Mouse (Mus musculus): ENCODE measurements around the gene Atad3a. TPM values are rescaled to one million over a fixed set of nuclear protein-coding genes. Genes with fewer than 3 reads are reported as not detected.

Atad3a gene
- total and polyA plus RNA-seq, 3 experiments = 133 to 216 (median 154) TPM

DNA sequence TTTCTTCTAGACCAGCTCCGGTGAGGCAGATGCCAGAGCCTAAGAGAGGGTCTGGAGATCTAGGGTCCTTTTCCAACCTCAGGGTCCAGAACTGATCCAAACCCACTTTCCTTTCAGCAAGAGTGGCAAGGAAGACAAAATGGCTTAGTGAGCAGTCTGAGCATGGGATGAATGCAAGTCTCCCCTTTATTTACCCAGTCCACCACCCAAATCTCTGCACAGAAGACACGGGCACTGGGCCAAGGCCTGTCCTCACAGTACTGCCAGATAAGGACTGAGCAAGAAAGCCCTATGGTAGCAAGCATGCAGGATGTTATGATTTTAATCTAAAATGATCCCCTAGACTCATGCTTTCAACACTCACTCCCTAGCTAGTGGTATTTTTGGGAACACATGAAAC lies 16.9 kb upstream of the Atad3a start:
- TF ChIP-seq ETS1 (conservative IDR thresholded peaks at IDR 0.05; ENCODE audit: low read depth, low read length) (no peak), ZC3H11A (IDR thresholded peaks at IDR 0.05; ENCODE audit: low read depth, low read length) (no peak), ZNF384 (IDR thresholded peaks at IDR 0.05; ENCODE audit: low read depth, low read length) (no peak), UBTF (IDR thresholded peaks at IDR 0.05; ENCODE audit: low read depth, low read length) (no peak), USF1 (IDR thresholded peaks at IDR 0.05; ENCODE audit: low read depth, low read length) (no peak), E2F4 (IDR thresholded peaks at IDR 0.05; ENCODE audit: insufficient replicate concordance, low read depth, low read length) (no peak), MYC (IDR thresholded peaks at IDR 0.05; ENCODE audit: low read depth, low read length) (no peak), NRF1 (IDR thresholded peaks at IDR 0.05; ENCODE audit: low read depth, low read length) (no peak), JUND (conservative IDR thresholded peaks at IDR 0.05; ENCODE audit: low read depth, low read length) (no peak), POLR2AphosphoS2 (IDR thresholded peaks at IDR 0.05; ENCODE audit: low read depth, low read length) (no peak), TCF12 (IDR thresholded peaks at IDR 0.05; ENCODE audit: low read depth, low read length) (no peak), POLR2A (IDR thresholded peaks at IDR 0.05; ENCODE audit: low read depth, low read length) (no peak), CHD2 (IDR thresholded peaks at IDR 0.05; ENCODE audit: low read length) (no peak), GABPA (IDR thresholded peaks at IDR 0.05; ENCODE audit: insufficient replicate concordance, low read depth, low read length) (no peak), SIN3A (IDR thresholded peaks at IDR 0.05; ENCODE audit: low read length) (no peak), ZMIZ1 (IDR thresholded peaks at IDR 0.05; ENCODE audit: low read depth, low read length) (no peak), CHD1 (IDR thresholded peaks at IDR 0.05; ENCODE audit: low read depth, low read length) (no peak), KAT2A (IDR thresholded peaks at IDR 0.05; ENCODE audit: insufficient replicate concordance, low read length) (no peak), NELFE (IDR thresholded peaks at IDR 0.05; ENCODE audit: low read depth, low read length) (no peak), BHLHE40 (IDR thresholded peaks at IDR 0.05; ENCODE audit: low read depth, low read length) (no peak)
- dilution Hi-C loops (cut with MboI; ENCODE audit: extremely low pct_ligation_motif_present, extremely low pct_unique_long_range_greater_than_20kb, low sequenced_read_pairs) (no loop called here), in situ Hi-C loops (cut with MboI; ENCODE audit: low pct_ligation_motif_present, low pct_unique_long_range_greater_than_20kb, low sequenced_read_pairs) (no loop called here)
- Histone ChIP-seq H3K36me3 (replicated peaks in 1 of 2; ENCODE audit: control insufficient read depth in 1 of 2, insufficient read depth in 1 of 2, low read length in 1 of 2) (no peaks in the 10 kb centered on the region), H3K9ac (ENCODE audit: insufficient read depth, low read depth) (no peak overlapping the region), H3K9me3 (replicated peaks; ENCODE audit: low read length) (no peaks in the 10 kb centered on the region), H3K79me2 (replicated peaks; ENCODE audit: control insufficient read depth, extremely low read depth, insufficient read depth, poor library complexity, severe bottlenecking) (no peaks in the 10 kb centered on the region), H3K4me1 (ENCODE audit: control insufficient read depth in 1 of 2, insufficient read depth in 2 of 2) (peaks cover 14 to 38% of the 10 kb centered on the region in 2 experiments), H3K4me3 (replicated peaks in 1 of 3; ENCODE audit: low read depth in 2 of 3, low read length in 2 of 3, poor library complexity in 1 of 3) (no peak overlapping the region), H3K27me3 (replicated peaks) (peaks cover 39% of the 10 kb centered on the region), H3K27ac (ENCODE audit: insufficient read depth, low read depth) (no peak overlapping the region), H3K4me2 (ENCODE audit: insufficient read depth, low read depth, poor library complexity, severe bottlenecking) (no peak overlapping the region)
- DNase-seq (ENCODE audit: extremely low read depth) = no peak

DNA sequence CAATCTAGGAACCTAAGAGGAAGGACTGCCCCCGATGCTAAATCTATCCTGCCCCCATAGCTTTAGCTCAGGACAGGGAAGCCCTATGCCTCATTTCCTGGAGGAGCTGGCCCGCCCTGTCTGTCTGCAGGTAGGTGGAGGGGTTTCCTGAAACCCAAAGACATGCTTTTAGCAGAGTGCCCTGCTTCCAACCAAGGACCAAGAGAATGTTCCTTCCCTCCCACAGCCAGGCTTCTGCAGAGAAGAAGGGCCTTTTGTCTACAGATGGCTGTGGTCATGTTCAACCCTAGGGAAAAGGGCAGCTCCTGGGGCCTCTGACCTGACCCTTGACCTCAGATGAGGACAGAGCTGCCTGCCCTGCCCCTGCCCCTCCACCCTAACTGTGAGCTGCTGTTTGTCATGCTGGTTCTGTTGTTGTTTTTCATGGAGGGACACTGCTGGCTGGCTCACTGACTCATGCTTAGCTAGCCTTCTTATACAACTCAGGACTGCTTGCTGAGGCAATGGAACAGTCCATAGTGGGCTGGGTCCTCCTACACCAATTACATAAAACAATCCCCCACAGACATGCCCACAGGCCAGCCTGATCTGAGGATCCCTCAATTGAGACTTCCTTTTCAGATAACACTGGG lies 15.9 kb upstream of the Atad3a start:
- Histone ChIP-seq H3K4me2 (ENCODE audit: insufficient read depth, low read depth, poor library complexity, severe bottlenecking) (no peak overlapping the region), H3K9ac (ENCODE audit: insufficient read depth, low read depth) (no peak overlapping the region), H3K27ac (ENCODE audit: insufficient read depth, low read depth) (no peak overlapping the region), H3K79me2 (replicated peaks; ENCODE audit: control insufficient read depth, extremely low read depth, insufficient read depth, poor library complexity, severe bottlenecking) (no peaks in the 10 kb centered on the region), H3K9me3 (replicated peaks; ENCODE audit: low read length) (no peaks in the 10 kb centered on the region), H3K36me3 (replicated peaks in 1 of 2; ENCODE audit: control insufficient read depth in 1 of 2, insufficient read depth in 1 of 2, low read length in 1 of 2) (no peaks in the 10 kb centered on the region), H3K27me3 (replicated peaks) (peaks cover 47% of the 10 kb centered on the region), H3K4me3 (replicated peaks in 1 of 3; ENCODE audit: low read depth in 2 of 3, low read length in 2 of 3, poor library complexity in 1 of 3) (no peak overlapping the region), H3K4me1 (ENCODE audit: control insufficient read depth in 1 of 2, insufficient read depth in 2 of 2) (peaks cover 14 to 38% of the 10 kb centered on the region in 2 experiments)
- in situ Hi-C loops (cut with MboI; ENCODE audit: low pct_ligation_motif_present, low pct_unique_long_range_greater_than_20kb, low sequenced_read_pairs) = no loop called here
- no peak for TF ChIP-seq SIN3A (IDR thresholded peaks at IDR 0.05; ENCODE audit: low read length)
- no peak for TF ChIP-seq SMC3 (IDR thresholded peaks at IDR 0.05; ENCODE audit: low read depth, low read length)
- no peak for TF ChIP-seq MAX (IDR thresholded peaks at IDR 0.05; ENCODE audit: low read length)
- no peak for TF ChIP-seq NRF1 (IDR thresholded peaks at IDR 0.05; ENCODE audit: low read depth, low read length)
- no peak for TF ChIP-seq MEF2A (IDR thresholded peaks at IDR 0.05; ENCODE audit: borderline replicate concordance, low read depth, low read length)
- no peak for TF ChIP-seq USF1 (IDR thresholded peaks at IDR 0.05; ENCODE audit: low read depth, low read length)
- TF ChIP-seq IRF4 (IDR thresholded peaks at IDR 0.05; ENCODE audit: low read depth, low read length) = no peak
- TF ChIP-seq JUND (conservative IDR thresholded peaks at IDR 0.05; ENCODE audit: low read depth, low read length) = no peak
- no peak for TF ChIP-seq CHD2 (IDR thresholded peaks at IDR 0.05; ENCODE audit: low read length)
- no peak for TF ChIP-seq MAFK (IDR thresholded peaks at IDR 0.05; ENCODE audit: insufficient replicate concordance, low read length)
- TF ChIP-seq TBP (conservative IDR thresholded peaks at IDR 0.05; ENCODE audit: low read depth, low read length) = no peak
- TF ChIP-seq POLR2A (IDR thresholded peaks at IDR 0.05; ENCODE audit: low read depth, low read length) = no peak
- TF ChIP-seq ELF1 (IDR thresholded peaks at IDR 0.05; ENCODE audit: low read depth, low read length) = no peak
- no peak for TF ChIP-seq PAX5 (IDR thresholded peaks at IDR 0.05; ENCODE audit: low read length)
- no peak for TF ChIP-seq JUN (IDR thresholded peaks at IDR 0.05; ENCODE audit: insufficient read depth, low read depth, low read length)
- DNase-seq (ENCODE audit: extremely low read depth) = no peak
- dilution Hi-C loops (cut with MboI; ENCODE audit: extremely low pct_ligation_motif_present, extremely low pct_unique_long_range_greater_than_20kb, low sequenced_read_pairs) = no loop called here
